Mouse (Mus musculus): ENCODE measurements around the gene Hsf2bp.

GRCm38 (mm10) chr17:32034322-32034721 is 1.8 kb downstream of the Hsf2bp start:
- TF ChIP-seq CTCF (IDR thresholded peaks at IDR 0.05; ENCODE audit: control insufficient read depth, insufficient read depth, low read length) (no peak), POLR2A (IDR thresholded peaks at IDR 0.05; ENCODE audit: borderline replicate concordance, control insufficient read depth, low read depth, low read length) (no peak)

All from bone marrow, adult 2 months (tissue).